Mouse (Mus musculus): ENCODE data around the gene Csnk2b. TPM values are rescaled to one million over a fixed set of nuclear protein-coding genes. Genes with fewer than 3 reads are reported as not detected.
A peak's percentile ranks its signal among the peaks of the same experiment; 100 is the strongest.

Csnk2b gene
- polyA plus RNA-seq, 1 experiment from 2014 or later, result 125 TPM

DNA sequence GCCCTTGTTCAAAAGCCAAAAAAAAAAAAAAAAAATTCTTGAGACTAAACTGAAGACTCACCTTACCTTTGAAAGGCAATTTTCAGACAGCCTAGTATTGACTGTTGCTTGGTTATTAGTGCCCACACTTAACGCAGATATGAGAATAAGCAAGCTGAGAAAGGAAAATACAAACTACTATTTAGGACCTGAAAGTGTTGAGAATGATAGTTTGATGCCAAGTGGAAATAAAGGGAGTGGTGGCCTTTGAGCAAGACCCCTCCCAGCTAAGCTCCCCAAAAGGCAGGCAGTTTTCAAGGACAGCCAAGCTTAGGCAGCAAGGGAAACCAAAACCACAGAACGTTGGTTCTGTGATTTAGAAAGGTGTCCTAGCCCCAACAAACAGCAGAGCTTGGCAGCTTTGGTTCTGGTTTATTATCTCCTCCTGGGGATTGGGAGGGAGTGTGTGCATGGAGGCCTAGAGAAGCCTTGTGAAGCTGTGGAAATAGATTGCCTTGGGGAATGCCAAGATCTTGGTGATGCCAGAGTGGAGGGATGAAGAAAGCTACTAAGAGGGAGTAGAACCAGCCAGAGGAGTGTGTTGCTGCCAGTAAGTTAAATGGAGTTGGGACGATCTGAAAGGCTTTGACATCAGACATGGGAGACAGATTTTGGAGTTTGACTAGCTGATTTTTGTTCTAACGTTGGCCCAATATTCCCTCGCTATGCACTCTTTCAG lies 26.2 kb upstream of the Csnk2b start:
- no peak for ATAC-seq (ENCODE audit: insufficient read depth)
- H3K9me3 ChIP-seq (replicated peaks), result no peaks in the 10 kb centered on the region
- WGBS (ENCODE audit: insufficient replicate concordance), result 70% methylated on average over 5 of the region's 5 CpGs
- H3K27me3 ChIP-seq, result no peaks in the 10 kb centered on the region
- H3K9ac ChIP-seq, result no peak overlapping the region
- H3K4me2 ChIP-seq, result no peak overlapping the region
- H3K27ac ChIP-seq (replicated peaks), result peak overlapping the region; percentile 10; the same call in 1 of the 2 replicates
- H3K4me1 ChIP-seq (replicated peaks), result no peaks in the 10 kb centered on the region
- no peak overlapping the region for H3K4me3 ChIP-seq (replicated peaks)
- H3K36me3 ChIP-seq (replicated peaks), result peaks cover 99% of the 10 kb centered on the region

DNA sequence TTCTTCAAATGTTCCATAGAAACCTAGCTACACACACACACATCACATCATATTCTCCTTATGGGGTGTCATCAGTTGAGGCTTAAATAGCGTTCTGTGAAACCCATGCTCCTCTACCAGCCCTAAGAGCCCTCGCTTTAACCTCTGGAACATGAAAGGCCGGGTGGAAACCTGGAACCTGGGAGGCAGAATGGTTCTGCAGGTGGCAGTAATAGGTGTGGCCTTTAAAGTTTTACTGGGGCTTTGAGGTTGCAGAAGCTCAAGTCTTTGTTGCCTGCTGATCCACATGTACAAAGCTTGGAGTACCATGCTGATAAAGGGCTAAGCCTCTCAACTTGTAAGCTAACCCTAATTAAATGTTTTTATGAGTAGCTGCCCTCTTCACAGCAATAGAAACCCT lies 25.5 kb upstream of the Csnk2b start:
- H3K4me3 ChIP-seq (replicated peaks), result no peak overlapping the region
- peaks cover 99% of the 10 kb centered on the region for H3K36me3 ChIP-seq (replicated peaks)
- H3K4me2 ChIP-seq, result no peak overlapping the region
- H3K27ac ChIP-seq (replicated peaks), result no peak overlapping the region
- ATAC-seq (ENCODE audit: insufficient read depth), result no peak
- H3K9ac ChIP-seq, result no peak overlapping the region
- 66% methylated on average over 3 of the region's 3 CpGs for WGBS (ENCODE audit: insufficient replicate concordance)
- no peaks in the 10 kb centered on the region for H3K9me3 ChIP-seq (replicated peaks)
- no peaks in the 10 kb centered on the region for H3K4me1 ChIP-seq (replicated peaks)
- H3K27me3 ChIP-seq, result no peaks in the 10 kb centered on the region

- no peaks in the 10 kb centered on the region for H3K9me3 ChIP-seq (replicated peaks)
- H3K4me1 ChIP-seq (replicated peaks), result no peaks in the 10 kb centered on the region
- no peaks in the 10 kb centered on the region for H3K27me3 ChIP-seq
- no peak overlapping the region for H3K9ac ChIP-seq
- no peak for ATAC-seq (ENCODE audit: insufficient read depth)
- no peak overlapping the region for H3K4me3 ChIP-seq (replicated peaks)
- no peak overlapping the region for H3K27ac ChIP-seq (replicated peaks)
- H3K4me2 ChIP-seq, result no peak overlapping the region
- WGBS (ENCODE audit: insufficient replicate concordance), result 86% methylated on average over 5 of the region's 5 CpGs
- H3K36me3 ChIP-seq (replicated peaks), result peaks cover 99% of the 10 kb centered on the region
These were observed 24.3 kb upstream of the Csnk2b start for GRCm38 (mm10) chr17:35146139-35146538.

- WGBS (ENCODE audit: insufficient replicate concordance), result 82% methylated on average over 6 of the region's 6 CpGs
- Histone ChIP-seq H3K36me3 (replicated peaks) (peaks cover 90% of the 10 kb centered on the region), H3K9ac (no peak overlapping the region), H3K27ac (replicated peaks) (no peak overlapping the region), H3K9me3 (replicated peaks) (no peaks in the 10 kb centered on the region), H3K4me2 (no peak overlapping the region), H3K4me3 (replicated peaks) (no peak overlapping the region), H3K4me1 (replicated peaks) (peaks cover 7% of the 10 kb centered on the region), H3K27me3 (no peaks in the 10 kb centered on the region)
- no peak for ATAC-seq (ENCODE audit: insufficient read depth)
These were observed 20.1 kb upstream of the Csnk2b start for GRCm38 (mm10) chr17:35141971-35142370.

GRCm38 (mm10) chr17:35140490-35140996 lies 18.7 kb upstream of the Csnk2b start:
- Histone ChIP-seq H3K27me3 (no peaks in the 10 kb centered on the region), H3K9ac (no peak overlapping the region), H3K4me3 (replicated peaks) (no peak overlapping the region), H3K36me3 (replicated peaks) (peaks cover 76% of the 10 kb centered on the region), H3K27ac (replicated peaks) (no peak overlapping the region), H3K4me1 (replicated peaks) (peaks cover 19% of the 10 kb centered on the region), H3K4me2 (no peak overlapping the region), H3K9me3 (replicated peaks) (no peaks in the 10 kb centered on the region)
- ATAC-seq (ENCODE audit: insufficient read depth), result no peak
- 83% methylated on average over 16 of the region's 16 CpGs for WGBS (ENCODE audit: insufficient replicate concordance)

- Histone ChIP-seq H3K4me1 (replicated peaks) (peaks cover 21% of the 10 kb centered on the region), H3K9me3 (replicated peaks) (no peaks in the 10 kb centered on the region), H3K27ac (replicated peaks) (no peak overlapping the region), H3K9ac (no peak overlapping the region), H3K4me2 (no peak overlapping the region), H3K36me3 (replicated peaks) (peaks cover 63% of the 10 kb centered on the region), H3K27me3 (no peaks in the 10 kb centered on the region), H3K4me3 (replicated peaks) (no peak overlapping the region)
- ATAC-seq (ENCODE audit: insufficient read depth), result no peak
- WGBS (ENCODE audit: insufficient replicate concordance), result 82% methylated on average over 3 of the region's 3 CpGs
These were observed 17.4 kb upstream of the Csnk2b start for GRCm38 (mm10) chr17:35139269-35139668.

GRCm38 (mm10) chr17:35135591-35136320 lies 13.9 kb upstream of the Csnk2b start:
- H3K27me3 ChIP-seq, result no peaks in the 10 kb centered on the region
- peak overlapping the region; percentile 92 for H3K27ac ChIP-seq (replicated peaks)
- H3K4me3 ChIP-seq (replicated peaks), result peak overlapping the region; percentile 89
- H3K4me1 ChIP-seq (replicated peaks), result peaks cover 31% of the 10 kb centered on the region
- H3K9ac ChIP-seq, result peak overlapping the region; percentile 77
- peak overlapping the region; percentile 90 for H3K4me2 ChIP-seq
- H3K9me3 ChIP-seq (replicated peaks), result no peaks in the 10 kb centered on the region
- peaks cover 29% of the 10 kb centered on the region for H3K36me3 ChIP-seq (replicated peaks)
- under 1% methylated on average over 43 of the region's 43 CpGs for WGBS (ENCODE audit: insufficient replicate concordance)
- ATAC-seq (ENCODE audit: insufficient read depth), result peak; percentile 47

GRCm38 (mm10) chr17:35134801-35135590 lies 13.1 kb upstream of the Csnk2b start, which contains the start of gene Bag6:
Bag6 (plus strand) TSS chr17:35135178.
- H3K4me3 ChIP-seq (replicated peaks), result peak within 1 kb of the TSS; percentile 89
- H3K9ac ChIP-seq, result peak within 1 kb of the TSS; percentile 77
- WGBS (ENCODE audit: insufficient replicate concordance), result under 1% methylated on average over 66 of the region's 66 CpGs
- ATAC-seq (ENCODE audit: insufficient read depth), result peak; percentile 89
- H3K36me3 ChIP-seq (replicated peaks), result peaks cover 27% of the 10 kb centered on the region
- H3K4me1 ChIP-seq (replicated peaks), result peaks cover 39% of the 10 kb centered on the region
- peak within 1 kb of the TSS; percentile 92 for H3K27ac ChIP-seq (replicated peaks)
- no peaks in the 10 kb centered on the region for H3K27me3 ChIP-seq
- peak within 1 kb of the TSS; percentile 90 for H3K4me2 ChIP-seq
- no peaks in the 10 kb centered on the region for H3K9me3 ChIP-seq (replicated peaks)

- no peak for ATAC-seq (ENCODE audit: insufficient read depth)
- 84% methylated on average over 7 of the region's 7 CpGs for WGBS (ENCODE audit: insufficient replicate concordance)
- no peak overlapping the region for H3K4me3 ChIP-seq (replicated peaks)
- no peak overlapping the region for H3K9ac ChIP-seq
- H3K36me3 ChIP-seq (replicated peaks), result peaks cover 27% of the 10 kb centered on the region
- H3K9me3 ChIP-seq (replicated peaks), result no peaks in the 10 kb centered on the region
- H3K4me1 ChIP-seq (replicated peaks), result peaks cover 50% of the 10 kb centered on the region
- 0 out of 2 replicates have a peak overlapping the region, but pooled peaks have one; percentile 90 for H3K4me2 ChIP-seq
- no peaks in the 10 kb centered on the region for H3K27me3 ChIP-seq
- H3K27ac ChIP-seq (replicated peaks), result no peak overlapping the region
These were observed 11.7 kb upstream of the Csnk2b start for GRCm38 (mm10) chr17:35133517-35133916.

GRCm38 (mm10) chr17:35132174-35132560 lies 10.3 kb upstream of the Csnk2b start:
- Histone ChIP-seq H3K27ac (replicated peaks) (peak overlapping the region; percentile 60), H3K27me3 (no peaks in the 10 kb centered on the region), H3K4me2 (peak overlapping the region; percentile 29), H3K9me3 (replicated peaks) (no peaks in the 10 kb centered on the region), H3K4me1 (replicated peaks) (peaks cover 56% of the 10 kb centered on the region), H3K4me3 (replicated peaks) (no peak overlapping the region), H3K9ac (no peak overlapping the region), H3K36me3 (replicated peaks) (peaks cover 23% of the 10 kb centered on the region)
- WGBS (ENCODE audit: insufficient replicate concordance), result 57% methylated on average over 3 of the region's 3 CpGs
- no peak for ATAC-seq (ENCODE audit: insufficient read depth)
